Comparison of ENCODE assay signal across 17 mouse cellular contexts in genomic region chr8:109542165-109542564, GRCm38 (mm10). TPM values are rescaled to one million over a fixed set of nuclear protein-coding genes. Genes with fewer than 3 reads are reported as not detected.
"Had no signal": no experiment of that assay in that cellular context is flagged by ENCODE, and none has a peak within 500 bp of the region (broad histone marks: within the 10 kb centered on the region; RNA-seq: fewer than 3 reads in every experiment).

No protein-coding gene starts in this region.

- ATAC-seq: lung, postnatal 0 days had no signal

- H3K4me2 ChIP-seq: liver, embryonic 11.5 days; liver, embryonic 15.5 days; neural tube, embryonic 15.5 days had no signal

- H3K9me3 ChIP-seq: liver, embryonic 15.5 days; midbrain, embryonic 10.5 days; neural tube, embryonic 15.5 days had no signal

- H3K9ac ChIP-seq: liver, embryonic 15.5 days; neural tube, embryonic 15.5 days had no signal

- H3K4me1 ChIP-seq: liver, embryonic 15.5 days; midbrain, embryonic 10.5 days; neural tube, embryonic 15.5 days had no signal

- H3K27ac ChIP-seq: liver, embryonic 15.5 days; midbrain, embryonic 10.5 days; neural tube, embryonic 15.5 days had no signal

- H3K4me3 ChIP-seq: liver, embryonic 15.5 days; midbrain, embryonic 10.5 days; myocyte; neural tube, embryonic 15.5 days had no signal

- H3K27me3 ChIP-seq: neural tube, embryonic 15.5 days had no signal

- DNase-seq: kidney, adult 8-10 months; kidney, postnatal 25 days; lung, adult 2 months; midbrain, embryonic 14.5 days; right cerebral cortex, postnatal 25 days; thymus, postnatal 4 days had no signal

RNA-seq across cellular contexts. Expression of gene Hp, which starts 36.8 kb away (rescaled TPM):
- total RNA-seq: layer of hippocampus, postnatal 25 days; left cerebral cortex, postnatal 36 days had no signal
- polyA plus RNA-seq: midbrain, embryonic 14.5 days; myocyte had no signal

RNA-seq across cellular contexts. Expression of gene Pmfbp1, which starts 48.3 kb away (rescaled TPM):
- total RNA-seq: megakaryocyte, adult 5-6 weeks had no signal
- polyA plus RNA-seq: liver, embryonic 11.5 days; liver, embryonic 15.5 days; lung, postnatal 0 days; myocyte; small intestine, adult 2 months; stomach, embryonic 16.5 days had no signal
